Mouse (Mus musculus) limb, embryonic 15.5 days (tissue): ENCODE measurements at regions not wholly inside any gene's neighbourhood (a gene's known extent, or its start where the extent isn't known, plus 50 kb on each side); places are given as distances from the start of the nearest gene placed in this dataset.

ENCODE experiments used
- ATAC-seq: fragments of 200-750 bp; cut with Nextera tagmentation; 2 replicates; pipeline ENCODE4 v1.8.0; 2017; ENCODE audit warnings: low read depth, moderate TSS enrichment; ENCODE audit not compliant: insufficient number of reproducible peaks, low FRiP score, low TSS enrichment
- H3K27ac ChIP-seq: fragments of 300-500 bp; sonication (generic); 2 replicates; pipeline ENCODE4 v1.5.1; 2015; ENCODE audit warnings: moderate library complexity, mild to moderate bottlenecking, inconsistent platforms
- H3K27me3 ChIP-seq: fragments of 300-500 bp; sonication (generic); 2 replicates; pipeline ENCODE4 v1.6.1; 2015; ENCODE audit warnings: inconsistent platforms
- H3K36me3 ChIP-seq: fragments of 300-500 bp; sonication (generic); 2 replicates; pipeline ENCODE4 v1.6.1; 2015; ENCODE audit warnings: inconsistent platforms
- H3K4me1 ChIP-seq: fragments of 300-500 bp; sonication (generic); 2 replicates; pipeline ENCODE4 v1.6.1; 2015; ENCODE audit warnings: inconsistent platforms
- H3K4me2 ChIP-seq: fragments of 300-500 bp; sonication (generic); 2 replicates; pipeline ENCODE4 v1.6.1; 2015; ENCODE audit warnings: mild to moderate bottlenecking, inconsistent platforms
- H3K4me3 ChIP-seq: fragments of 300-500 bp; sonication (generic); 2 replicates; pipeline ENCODE4 v1.5.1; 2015; ENCODE audit warnings: mild to moderate bottlenecking, inconsistent platforms
- H3K9ac ChIP-seq: fragments of 300-500 bp; sonication (generic); 2 replicates; pipeline ENCODE4 v1.6.1; 2015; ENCODE audit warnings: inconsistent platforms
- H3K9me3 ChIP-seq: fragments of 300-500 bp; sonication (generic); 2 replicates; pipeline ENCODE4 v1.6.1; 2016; ENCODE audit warnings: inconsistent platforms
- WGBS: fragments of 180-500 bp; shearing (Covaris S2); methylation state at CpG from one replicate; pipeline ENCODE4 v1.1.7; 2015; 5-methylcytosine and 5-hydroxymethylcytosine counted together

GRCm38 (mm10) chr8:89871966-89872365 lies 476.2 kb downstream of the Tox3 start:
- WGBS, result 68% methylated on average over 5 of the region's 5 CpGs

GRCm38 (mm10) chr8:89859813-89860212 lies 488.3 kb downstream of the Tox3 start:
- no peaks in the 10 kb centered on the region for H3K4me1 ChIP-seq
- no peaks in the 10 kb centered on the region for H3K9me3 ChIP-seq
- no peak overlapping the region for H3K27ac ChIP-seq
- H3K27me3 ChIP-seq, result no peaks in the 10 kb centered on the region
- ATAC-seq, result no peak
- H3K36me3 ChIP-seq, result no peaks in the 10 kb centered on the region
- H3K4me3 ChIP-seq, result no peak overlapping the region
- H3K9ac ChIP-seq, result no peak overlapping the region
- 65% methylated on average over 3 of the region's 3 CpGs for WGBS
- no peak overlapping the region for H3K4me2 ChIP-seq

More at GRCm38 (mm10) chr8:89871966-89872365, 476.2 kb downstream of the Tox3 start:
- H3K4me1 ChIP-seq, result no peaks in the 10 kb centered on the region
- no peaks in the 10 kb centered on the region for H3K36me3 ChIP-seq
- no peak for ATAC-seq
- H3K9ac ChIP-seq, result no peak overlapping the region
- no peaks in the 10 kb centered on the region for H3K9me3 ChIP-seq
- H3K4me2 ChIP-seq, result no peak overlapping the region
- H3K27ac ChIP-seq, result no peak overlapping the region; the same call in 1 of the 2 replicates
- H3K4me3 ChIP-seq, result no peak overlapping the region
- H3K27me3 ChIP-seq, result no peaks in the 10 kb centered on the region

- Histone ChIP-seq H3K27me3 (no peaks in the 10 kb centered on the region), H3K4me2 (no peak overlapping the region), H3K9ac (no peak overlapping the region), H3K4me1 (no peaks in the 10 kb centered on the region), H3K4me3 (no peak overlapping the region), H3K36me3 (no peaks in the 10 kb centered on the region), H3K27ac (no peak overlapping the region), H3K9me3 (no peaks in the 10 kb centered on the region)
- WGBS, result 49% methylated on average over 7 of the region's 7 CpGs
- ATAC-seq, result no peak
Measured at GRCm38 (mm10) chr8:89858706-89859385, 489.3 kb downstream of the Tox3 start.

GRCm38 (mm10) chr8:89855556-89855955 lies 492.6 kb downstream of the Tox3 start:
- H3K4me2 ChIP-seq, result no peak overlapping the region
- H3K4me1 ChIP-seq, result no peaks in the 10 kb centered on the region
- H3K27ac ChIP-seq, result no peak overlapping the region
- WGBS, result 85% methylated on average over 5 of the region's 5 CpGs
- no peaks in the 10 kb centered on the region for H3K9me3 ChIP-seq
- no peak overlapping the region for H3K4me3 ChIP-seq
- no peak overlapping the region for H3K9ac ChIP-seq
- H3K36me3 ChIP-seq, result no peaks in the 10 kb centered on the region
- H3K27me3 ChIP-seq, result no peaks in the 10 kb centered on the region
- no peak for ATAC-seq

GRCm38 (mm10) chr8:89850209-89850796 lies 497.8 kb downstream of the Tox3 start:
- H3K4me1 ChIP-seq, result no peaks in the 10 kb centered on the region; the same call in 1 of the 2 replicates
- no peak overlapping the region for H3K27ac ChIP-seq
- H3K36me3 ChIP-seq, result no peaks in the 10 kb centered on the region
- H3K9me3 ChIP-seq, result no peaks in the 10 kb centered on the region
- H3K9ac ChIP-seq, result no peak overlapping the region
- 0 out of 2 replicates have a peak, but pooled peaks have one; percentile 55 for ATAC-seq
- H3K4me2 ChIP-seq, result no peak overlapping the region
- no peaks in the 10 kb centered on the region for H3K27me3 ChIP-seq
- no peak overlapping the region for H3K4me3 ChIP-seq
- WGBS, result 38% methylated on average over 3 of the region's 3 CpGs

- Histone ChIP-seq H3K4me1 (no peaks in the 10 kb centered on the region; the same call in 1 of the 2 replicates), H3K4me3 (no peak overlapping the region), H3K27ac (no peak overlapping the region), H3K9ac (no peak overlapping the region), H3K27me3 (no peaks in the 10 kb centered on the region), H3K36me3 (no peaks in the 10 kb centered on the region), H3K4me2 (no peak overlapping the region), H3K9me3 (no peaks in the 10 kb centered on the region)
- WGBS, result 61% methylated on average over 7 of the region's 7 CpGs
- no peak for ATAC-seq
Measured at GRCm38 (mm10) chr8:89849416-89850208, 498.5 kb downstream of the Tox3 start.

- Histone ChIP-seq H3K27ac (no peak overlapping the region), H3K27me3 (no peaks in the 10 kb centered on the region), H3K4me1 (no peaks in the 10 kb centered on the region), H3K9ac (no peak overlapping the region), H3K36me3 (no peaks in the 10 kb centered on the region), H3K9me3 (no peaks in the 10 kb centered on the region), H3K4me2 (no peak overlapping the region), H3K4me3 (no peak overlapping the region)
- 51% methylated on average over 5 of the region's 5 CpGs for WGBS
- no peak for ATAC-seq
Measured at GRCm38 (mm10) chr8:89838494-89838893, 509.6 kb downstream of the Tox3 start.

GRCm38 (mm10) chr8:89833715-89834114 lies 514.4 kb downstream of the Tox3 start:
- Histone ChIP-seq H3K27ac (no peak overlapping the region), H3K4me2 (no peak overlapping the region), H3K27me3 (no peaks in the 10 kb centered on the region), H3K9me3 (no peaks in the 10 kb centered on the region), H3K4me1 (no peaks in the 10 kb centered on the region), H3K9ac (no peak overlapping the region), H3K36me3 (no peaks in the 10 kb centered on the region), H3K4me3 (no peak overlapping the region)
- no peak for ATAC-seq
- 57% methylated on average over 4 of the region's 4 CpGs for WGBS

GRCm38 (mm10) chr8:89824586-89824985 lies 523.6 kb downstream of the Tox3 start:
- ATAC-seq, result no peak
- Histone ChIP-seq H3K36me3 (no peaks in the 10 kb centered on the region), H3K9ac (no peak overlapping the region), H3K27me3 (no peaks in the 10 kb centered on the region), H3K9me3 (no peaks in the 10 kb centered on the region), H3K4me1 (no peaks in the 10 kb centered on the region), H3K4me2 (no peak overlapping the region), H3K4me3 (no peak overlapping the region), H3K27ac (no peak overlapping the region)
- 46% methylated on average over 3 of the region's 3 CpGs for WGBS

GRCm38 (mm10) chr8:89823631-89824030 lies 524.5 kb downstream of the Tox3 start:
- no peaks in the 10 kb centered on the region for H3K36me3 ChIP-seq
- H3K4me3 ChIP-seq, result no peak overlapping the region
- H3K27me3 ChIP-seq, result no peaks in the 10 kb centered on the region
- H3K9me3 ChIP-seq, result no peaks in the 10 kb centered on the region
- no peak overlapping the region for H3K27ac ChIP-seq
- no peak overlapping the region for H3K9ac ChIP-seq
- H3K4me2 ChIP-seq, result no peak overlapping the region
- no peaks in the 10 kb centered on the region for H3K4me1 ChIP-seq
- ATAC-seq, result no peak

GRCm38 (mm10) chr8:89812036-89812711 lies 536.0 kb downstream of the Tox3 start:
- no peaks in the 10 kb centered on the region for H3K9me3 ChIP-seq
- H3K4me1 ChIP-seq, result no peaks in the 10 kb centered on the region
- ATAC-seq, result no peak
- H3K4me3 ChIP-seq, result no peak overlapping the region
- H3K36me3 ChIP-seq, result no peaks in the 10 kb centered on the region
- H3K4me2 ChIP-seq, result no peak overlapping the region
- no peak overlapping the region for H3K27ac ChIP-seq
- 69% methylated on average over 4 of the region's 4 CpGs for WGBS
- no peaks in the 10 kb centered on the region for H3K27me3 ChIP-seq
- H3K9ac ChIP-seq, result no peak overlapping the region

- Histone ChIP-seq H3K4me3 (no peak overlapping the region), H3K9ac (no peak overlapping the region), H3K9me3 (no peaks in the 10 kb centered on the region), H3K36me3 (no peaks in the 10 kb centered on the region), H3K27ac (no peak overlapping the region), H3K4me2 (no peak overlapping the region), H3K27me3 (peaks cover 28% of the 10 kb centered on the region), H3K4me1 (no peaks in the 10 kb centered on the region; the same call in 1 of the 2 replicates)
- WGBS, result 63% methylated on average over 10 of the region's 10 CpGs
- ATAC-seq, result no peak
Measured at GRCm38 (mm10) chr8:89788296-89788695, 559.8 kb downstream of the Tox3 start.
